Mouse (Mus musculus) limb, embryonic 11.5 days (tissue): Measurements from ENCODE around the gene Rhbdd1. TPM values are rescaled to one million over a fixed set of nuclear protein-coding genes. Genes with fewer than 3 reads are reported as not detected.

Experiments
- ATAC-seq: fragments of 200-750 bp; cut with Nextera tagmentation; 2 replicates; pipeline ENCODE4 v1.8.0; 2017; ENCODE audit warnings: low read depth; ENCODE audit not compliant: insufficient number of reproducible peaks, low FRiP score, low TSS enrichment
- DNase-seq: peaks from one replicate; pipeline ENCODE4 v3.0.0-alpha.2; 2015; ENCODE audit warnings: low spot score
- H3K27ac ChIP-seq: fragments of 300-500 bp; sonication (generic); replicated peaks from 2 replicates; pipeline ENCODE4 v1.5.1; 2014; ENCODE audit warnings: low read depth, mild to moderate bottlenecking, low read length
- H3K27me3 ChIP-seq: fragments of 300-500 bp; sonication (generic); 2 replicates; pipeline ENCODE4 v1.6.1; 2014; ENCODE audit warnings: mild to moderate bottlenecking, low read length, mixed read lengths; ENCODE audit not compliant: control insufficient read depth, insufficient read depth
- H3K36me3 ChIP-seq: fragments of 300-500 bp; sonication (generic); 2 replicates; pipeline ENCODE4 v1.6.1; 2014; ENCODE audit warnings: mild to moderate bottlenecking, low read length, moderate library complexity, mixed read lengths; ENCODE audit not compliant: control insufficient read depth, insufficient read depth
- H3K4me1 ChIP-seq: fragments of 300-500 bp; sonication (generic); 2 replicates; pipeline ENCODE4 v1.6.1; 2014; ENCODE audit warnings: low read length, mixed read lengths; ENCODE audit not compliant: control insufficient read depth, insufficient read depth
- H3K4me2 ChIP-seq: fragments of 300-500 bp; sonication (generic); 2 replicates; pipeline ENCODE4 v1.6.1; 2014; ENCODE audit warnings: low read depth, mild to moderate bottlenecking, moderate library complexity; ENCODE audit not compliant: severe bottlenecking
- H3K4me3 ChIP-seq: fragments of 300-500 bp; sonication (generic); 2 replicates; pipeline ENCODE4 v1.5.1; 2014; ENCODE audit warnings: low read depth, low read length
- H3K9ac ChIP-seq: fragments of 300-500 bp; sonication (generic); 2 replicates; pipeline ENCODE4 v1.6.1; 2014; ENCODE audit warnings: mild to moderate bottlenecking, low read length
- H3K9me3 ChIP-seq: fragments of 300-500 bp; sonication (generic); 2 replicates; pipeline ENCODE4 v1.6.1; 2016; ENCODE audit warnings: low read length; ENCODE audit not compliant: control insufficient read depth
- WGBS: fragments of 180-500 bp; shearing (Covaris S2); extraction: QIAGEN DNeasy Blood & Tissue Kit; methylation state at CpG from one replicate; pipeline ENCODE4 v1.1.7; 2014; 5-methylcytosine and 5-hydroxymethylcytosine counted together
- polyA plus RNA-seq: library from polyadenylated mRNA; unstranded; fragments of >200 nt; fragmentation: Nextera tagmentation; extraction: Ambion mirVana; gene quantifications from 2 replicates; pipeline ENCODE4 v1.2.1, GENCODE M21; 2014

Rhbdd1 gene
- polyA plus RNA-seq, 1 experiment from 2014 or later, result 6.3 TPM

DNA sequence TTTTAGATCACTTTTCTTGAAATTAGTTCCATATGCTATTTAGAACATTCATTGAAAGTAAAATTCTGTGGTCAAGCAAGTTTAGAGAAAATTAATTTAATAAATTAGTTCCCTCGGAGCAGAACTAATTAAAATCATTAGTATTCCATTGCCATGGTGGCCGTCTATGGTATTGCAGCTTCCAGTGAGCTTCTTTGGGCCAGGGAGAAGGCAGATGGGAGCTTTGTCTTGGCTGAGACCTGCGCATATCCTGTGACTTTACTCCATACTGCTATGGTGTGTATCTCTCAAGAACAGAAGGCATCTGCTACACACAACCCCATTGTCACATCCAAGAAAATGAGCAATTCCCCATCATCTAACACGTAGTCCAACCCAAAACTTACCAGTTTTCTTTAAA lies 65.7 kb downstream of the Rhbdd1 start:
- DNase-seq, result no peak
- Histone ChIP-seq H3K27ac (no peak overlapping the region), H3K9me3 (no peaks in the 10 kb centered on the region), H3K4me1 (0 out of 2 replicates have a peak, but pooled peaks cover 3% of the 10 kb centered on the region), H3K27me3 (no peaks in the 10 kb centered on the region), H3K9ac (no peak overlapping the region), H3K4me2 (no peak overlapping the region), H3K4me3 (no peak overlapping the region), H3K36me3 (no peaks in the 10 kb centered on the region)
- WGBS, result 67% methylated on average over 4 of the region's 4 CpGs
- ATAC-seq, result no peak

GRCm38 (mm10) chr1:82384106-82384505 lies 67.9 kb downstream of the Rhbdd1 start:
- no peak overlapping the region for H3K4me2 ChIP-seq
- no peak for ATAC-seq
- no peak overlapping the region for H3K27ac ChIP-seq
- no peaks in the 10 kb centered on the region for H3K36me3 ChIP-seq
- H3K4me1 ChIP-seq, result 0 out of 2 replicates have a peak, but pooled peaks cover 3% of the 10 kb centered on the region
- no peak for DNase-seq
- 88% methylated on average over 2 of the region's 2 CpGs for WGBS
- no peak overlapping the region for H3K4me3 ChIP-seq
- no peaks in the 10 kb centered on the region for H3K27me3 ChIP-seq
- no peak overlapping the region for H3K9ac ChIP-seq
- no peaks in the 10 kb centered on the region for H3K9me3 ChIP-seq

GRCm38 (mm10) chr1:82385054-82385453 lies 68.8 kb downstream of the Rhbdd1 start:
- no peaks in the 10 kb centered on the region for H3K9me3 ChIP-seq
- ATAC-seq (no peak), DNase-seq (no peak)
- H3K4me1 ChIP-seq, result 0 out of 2 replicates have a peak, but pooled peaks cover 3% of the 10 kb centered on the region
- no peak overlapping the region for H3K4me2 ChIP-seq
- no peak overlapping the region for H3K9ac ChIP-seq
- H3K27me3 ChIP-seq, result no peaks in the 10 kb centered on the region
- no peak overlapping the region for H3K27ac ChIP-seq
- WGBS, result 29% methylated on average over 9 of the region's 9 CpGs
- no peaks in the 10 kb centered on the region for H3K36me3 ChIP-seq
- no peak overlapping the region for H3K4me3 ChIP-seq

DNA sequence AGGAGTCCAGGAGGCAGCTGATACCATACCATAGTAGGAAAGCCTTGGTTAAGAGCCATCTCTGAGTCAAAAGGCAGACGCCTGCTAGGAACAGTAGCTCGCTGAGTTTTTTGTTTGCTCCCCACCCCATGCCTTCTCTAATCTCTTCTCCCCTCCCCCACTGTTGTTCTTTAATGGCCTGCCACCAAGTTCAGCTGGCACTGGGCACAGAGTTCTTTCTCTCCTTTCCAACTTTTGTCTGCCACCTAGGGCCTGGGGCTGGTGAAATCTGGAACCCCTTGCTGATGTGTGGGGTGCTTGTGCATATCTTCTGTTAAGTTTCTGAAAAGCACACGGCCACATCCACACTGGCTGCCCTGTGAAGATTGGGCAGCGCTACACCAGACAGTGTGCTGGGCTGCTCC lies 69.6 kb downstream of the Rhbdd1 start:
- Histone ChIP-seq H3K9me3 (no peaks in the 10 kb centered on the region), H3K4me1 (0 out of 2 replicates have a peak, but pooled peaks cover 3% of the 10 kb centered on the region), H3K4me2 (no peak overlapping the region), H3K27me3 (no peaks in the 10 kb centered on the region), H3K9ac (no peak overlapping the region), H3K36me3 (no peaks in the 10 kb centered on the region), H3K4me3 (no peak overlapping the region), H3K27ac (no peak overlapping the region)
- DNase-seq, result no peak
- WGBS, result 47% methylated on average over 4 of the region's 4 CpGs
- ATAC-seq, result no peak

- DNase-seq, result no peak
- no peak overlapping the region for H3K4me2 ChIP-seq
Measured at GRCm38 (mm10) chr1:82386814-82387771, 70.8 kb downstream of the Rhbdd1 start.

GRCm38 (mm10) chr1:82389371-82389770 lies 73.1 kb downstream of the Rhbdd1 start:
- H3K4me3 ChIP-seq, result no peak overlapping the region
- H3K27me3 ChIP-seq, result no peaks in the 10 kb centered on the region
- H3K4me2 ChIP-seq, result no peak overlapping the region
- H3K9ac ChIP-seq, result no peak overlapping the region
- H3K9me3 ChIP-seq, result no peaks in the 10 kb centered on the region
- H3K36me3 ChIP-seq, result no peaks in the 10 kb centered on the region
- WGBS, result 90% methylated on average over 7 of the region's 7 CpGs
- H3K27ac ChIP-seq, result no peak overlapping the region
- ATAC-seq (no peak), DNase-seq (peak; percentile 9)
- H3K4me1 ChIP-seq, result 0 out of 2 replicates have a peak, but pooled peaks cover 3% of the 10 kb centered on the region

More at GRCm38 (mm10) chr1:82386814-82387771, 70.8 kb downstream of the Rhbdd1 start:
- Histone ChIP-seq H3K36me3 (no peaks in the 10 kb centered on the region), H3K4me3 (no peak overlapping the region), H3K27ac (no peak overlapping the region), H3K27me3 (no peaks in the 10 kb centered on the region), H3K4me1 (0 out of 2 replicates have a peak, but pooled peaks cover 3% of the 10 kb centered on the region), H3K9ac (no peak overlapping the region), H3K9me3 (no peaks in the 10 kb centered on the region)
- 80% methylated on average over 6 of the region's 6 CpGs for WGBS
- ATAC-seq, result no peak

- H3K27ac ChIP-seq, result no peak overlapping the region
- DNase-seq (no peak), ATAC-seq (no peak)
- H3K9ac ChIP-seq, result no peak overlapping the region
- WGBS, result 74% methylated on average over 4 of the region's 4 CpGs
- H3K4me2 ChIP-seq, result no peak overlapping the region
- no peaks in the 10 kb centered on the region for H3K9me3 ChIP-seq
- H3K36me3 ChIP-seq, result no peaks in the 10 kb centered on the region
- H3K27me3 ChIP-seq, result no peaks in the 10 kb centered on the region
- H3K4me3 ChIP-seq, result no peak overlapping the region
- H3K4me1 ChIP-seq, result no peaks in the 10 kb centered on the region
Measured at GRCm38 (mm10) chr1:82395371-82395770, 79.1 kb downstream of the Rhbdd1 start.

DNA sequence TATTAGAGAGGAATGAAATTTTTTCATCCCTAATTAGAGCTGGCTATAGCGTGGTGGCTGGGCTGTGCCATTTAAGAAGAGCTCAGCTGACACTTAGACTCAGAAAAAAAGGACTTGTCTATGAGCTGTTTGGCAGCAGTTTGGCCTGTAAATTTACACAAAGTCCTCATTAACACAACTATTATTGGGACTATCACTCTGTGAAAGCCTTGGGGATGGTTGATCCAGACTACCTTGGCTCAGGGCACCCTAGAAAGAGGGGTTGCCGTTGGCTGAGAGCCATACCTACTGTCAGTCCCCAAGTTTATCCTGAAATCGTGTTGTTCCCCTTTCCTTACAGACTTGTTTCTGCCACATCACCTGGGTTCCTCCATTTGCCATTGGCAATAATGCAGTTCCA lies 91.5 kb downstream of the Rhbdd1 start:
- Histone ChIP-seq H3K4me3 (no peak overlapping the region), H3K4me2 (no peak overlapping the region), H3K9me3 (no peaks in the 10 kb centered on the region), H3K9ac (no peak overlapping the region), H3K27ac (no peak overlapping the region), H3K36me3 (no peaks in the 10 kb centered on the region), H3K27me3 (no peaks in the 10 kb centered on the region), H3K4me1 (0 out of 2 replicates have a peak, but pooled peaks cover 2% of the 10 kb centered on the region)
- WGBS, result 71% methylated on average over 3 of the region's 3 CpGs
- DNase-seq, result no peak
- no peak for ATAC-seq
